Mouse (Mus musculus): ENCODE data around the gene Ccr9. TPM values are rescaled to one million over a fixed set of nuclear protein-coding genes. Genes with fewer than 3 reads are reported as not detected.

The Ccr9 gene
- polyA plus RNA-seq, 1 experiment = 7.1 TPM

DNA sequence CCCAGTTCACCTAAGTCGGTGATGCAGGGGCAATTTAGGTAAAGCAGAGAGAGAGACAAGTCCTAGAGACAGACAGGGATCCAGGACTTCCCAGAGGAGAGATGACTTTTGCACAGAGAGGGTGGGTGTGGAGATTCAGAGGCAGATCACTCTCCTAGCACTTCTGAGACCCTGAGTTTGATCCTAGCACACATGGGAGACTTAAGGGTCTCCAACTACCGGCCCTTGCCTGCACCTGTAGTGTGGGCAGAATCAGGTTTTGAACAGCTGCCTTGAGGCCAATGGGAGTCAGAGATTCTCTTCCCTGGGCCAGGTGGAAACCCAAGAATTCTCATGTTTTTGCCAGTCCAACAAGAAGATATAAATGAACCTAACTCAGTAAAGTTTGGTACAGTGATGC is 959 bp downstream of the Ccr9 start:
- peak overlapping the region; percentile 75; the same call in 1 of the 2 replicates for H3K4me3 ChIP-seq (ENCODE audit: low read depth, low read length)
- TF ChIP-seq POLR2A (IDR thresholded peaks at IDR 0.05; ENCODE audit: low read depth, low read length) = no peak
- TF ChIP-seq CTCF (IDR thresholded peaks at IDR 0.05; ENCODE audit: extremely low read depth, insufficient read length, insufficient replicate concordance, low read depth, low read length) = no peak
- H3K27me3 ChIP-seq (ENCODE audit: control insufficient read depth, insufficient read depth, low read length) = no peaks in the 10 kb centered on the region
- H3K36me3 ChIP-seq (ENCODE audit: control insufficient read depth, insufficient read depth, low read length) = peaks cover 5% of the 10 kb centered on the region
- H3K27ac ChIP-seq (ENCODE audit: insufficient read depth, low read depth, low read length) = peak overlapping the region; percentile 35
- peaks cover 3% of the 10 kb centered on the region; the same call in 1 of the 2 replicates for H3K4me1 ChIP-seq (ENCODE audit: control insufficient read depth, insufficient read depth, insufficient read length, low read length)
- 29% methylated on average over 2 of the region's 2 CpGs for WGBS

DNA sequence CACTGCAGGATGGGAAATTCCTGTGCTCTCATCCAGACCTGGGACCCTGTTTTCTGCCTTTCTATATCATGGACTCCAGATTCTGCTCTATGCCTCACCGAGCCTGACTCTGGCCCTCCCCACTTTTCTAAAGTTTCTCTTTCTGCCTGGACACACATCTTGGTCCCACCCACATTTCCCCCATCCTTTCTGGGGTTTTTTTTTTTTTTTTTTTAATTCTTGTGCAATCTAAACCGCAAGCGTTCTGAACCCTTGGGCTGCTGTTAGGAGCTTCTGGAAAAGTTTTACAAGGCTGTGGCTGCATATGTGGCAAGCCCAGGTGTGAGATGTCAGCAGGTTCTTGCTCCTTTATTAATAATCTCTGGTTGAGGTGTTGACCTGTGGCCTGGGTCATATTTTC is 5.5 kb downstream of the Ccr9 start:
- Histone ChIP-seq H3K27ac (ENCODE audit: insufficient read depth, low read depth, low read length) (no peak overlapping the region), H3K4me3 (ENCODE audit: low read depth, low read length) (no peak overlapping the region), H3K27me3 (ENCODE audit: control insufficient read depth, insufficient read depth, low read length) (no peaks in the 10 kb centered on the region), H3K36me3 (ENCODE audit: control insufficient read depth, insufficient read depth, low read length) (no peaks in the 10 kb centered on the region), H3K4me1 (ENCODE audit: control insufficient read depth, insufficient read depth, insufficient read length, low read length) (peaks cover 3% of the 10 kb centered on the region; the same call in 1 of the 2 replicates)
- 42% methylated on average over 3 of the region's 3 CpGs for WGBS
- TF ChIP-seq CTCF (IDR thresholded peaks at IDR 0.05; ENCODE audit: extremely low read depth, insufficient read length, insufficient replicate concordance, low read depth, low read length) (no peak), POLR2A (IDR thresholded peaks at IDR 0.05; ENCODE audit: low read depth, low read length) (no peak)

DNA sequence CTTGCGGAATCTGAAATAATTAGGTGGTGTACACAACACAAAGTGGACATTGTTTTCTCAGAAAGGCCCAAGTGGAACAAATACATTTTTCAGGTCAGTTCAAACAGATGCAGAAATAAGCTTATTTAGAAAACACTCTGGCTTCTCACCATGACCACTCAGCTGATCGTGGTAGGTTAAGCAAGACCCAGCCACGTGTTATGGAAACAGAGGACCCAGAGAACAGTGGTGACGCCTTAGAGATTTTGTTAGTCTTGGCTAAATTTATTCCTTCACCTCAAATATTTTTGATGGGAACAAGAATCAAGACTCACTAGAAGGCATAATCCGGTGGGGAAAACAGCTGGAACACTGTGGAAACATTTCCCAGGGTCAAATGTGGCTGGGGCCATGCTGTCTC is 8.0 kb downstream of the Ccr9 start:
- H3K36me3 ChIP-seq (ENCODE audit: control insufficient read depth, insufficient read depth, low read length) = no peaks in the 10 kb centered on the region
- H3K27me3 ChIP-seq (ENCODE audit: control insufficient read depth, insufficient read depth, low read length) = no peaks in the 10 kb centered on the region
- no peaks in the 10 kb centered on the region for H3K4me1 ChIP-seq (ENCODE audit: control insufficient read depth, insufficient read depth, insufficient read length, low read length)
- H3K4me3 ChIP-seq (ENCODE audit: low read depth, low read length) = no peak overlapping the region
- 81% methylated on average over 5 of the region's 5 CpGs for WGBS
- no peak overlapping the region for H3K27ac ChIP-seq (ENCODE audit: insufficient read depth, low read depth, low read length)
- TF ChIP-seq POLR2A (IDR thresholded peaks at IDR 0.05; ENCODE audit: low read depth, low read length) = no peak
- TF ChIP-seq CTCF (IDR thresholded peaks at IDR 0.05; ENCODE audit: extremely low read depth, insufficient read length, insufficient replicate concordance, low read depth, low read length) = no peak

DNA sequence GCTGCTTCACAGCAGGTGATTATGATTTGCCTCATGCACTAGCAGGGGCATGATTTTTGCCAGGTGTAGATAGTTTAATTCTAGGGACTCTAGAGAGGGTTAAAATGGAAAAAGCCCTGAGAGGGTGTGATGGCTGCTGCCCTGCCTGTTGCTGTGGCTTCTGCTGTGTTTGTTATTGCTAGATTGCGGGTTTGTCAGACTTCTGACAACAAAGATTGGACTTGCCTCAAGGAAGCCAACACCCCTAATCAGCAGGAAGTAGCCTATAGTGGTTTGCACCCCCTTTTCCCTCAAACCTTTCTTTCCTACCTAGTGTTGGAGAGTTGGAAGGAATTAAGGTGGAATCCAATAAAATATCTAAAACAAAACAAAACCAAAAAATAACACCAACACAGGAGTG is 10.0 kb downstream of the Ccr9 start:
- 76% methylated on average over 1 of the region's 1 CpGs for WGBS
- H3K4me3 ChIP-seq (ENCODE audit: low read depth, low read length) = no peak overlapping the region
- 0 out of 2 replicates have a peak, but pooled peaks cover 1% of the 10 kb centered on the region for H3K36me3 ChIP-seq (ENCODE audit: control insufficient read depth, insufficient read depth, low read length)
- H3K27ac ChIP-seq (ENCODE audit: insufficient read depth, low read depth, low read length) = no peak overlapping the region
- no peaks in the 10 kb centered on the region for H3K4me1 ChIP-seq (ENCODE audit: control insufficient read depth, insufficient read depth, insufficient read length, low read length)
- TF ChIP-seq CTCF (IDR thresholded peaks at IDR 0.05; ENCODE audit: extremely low read depth, insufficient read length, insufficient replicate concordance, low read depth, low read length) (no peak), POLR2A (IDR thresholded peaks at IDR 0.05; ENCODE audit: low read depth, low read length) (no peak)
- H3K27me3 ChIP-seq (ENCODE audit: control insufficient read depth, insufficient read depth, low read length) = no peaks in the 10 kb centered on the region

DNA sequence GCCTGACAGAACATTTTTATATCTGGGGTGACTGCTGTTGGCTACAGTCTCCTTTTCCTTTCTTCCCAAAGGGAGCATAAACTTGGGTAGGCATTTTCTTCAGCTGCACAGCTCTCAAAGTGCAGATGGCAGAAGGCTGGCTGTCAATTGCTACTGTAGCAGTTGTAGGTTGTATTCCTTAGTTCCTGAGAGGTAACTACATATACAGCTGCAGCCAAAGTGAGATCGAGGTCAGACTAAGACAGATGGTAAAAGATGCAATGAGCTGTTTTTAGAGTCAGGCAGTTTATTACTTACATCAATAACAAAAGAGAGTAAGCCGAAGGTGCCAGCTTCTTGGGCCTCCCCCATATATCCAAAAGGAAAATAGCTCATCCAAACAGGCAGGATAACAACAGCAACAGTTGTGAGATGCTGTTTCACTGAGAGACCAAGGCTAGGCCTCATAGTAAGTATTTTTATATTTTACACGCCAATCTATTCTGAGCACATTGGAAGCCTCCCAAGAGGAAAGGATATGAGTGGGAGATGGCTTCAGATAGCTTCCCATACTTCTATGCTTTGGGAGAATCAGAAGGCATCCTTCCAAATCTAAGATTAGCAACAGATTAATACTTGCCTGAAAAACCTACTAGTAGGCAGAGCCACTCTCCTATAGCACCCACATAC is 17.5 kb downstream of the Ccr9 start:
- H3K36me3 ChIP-seq (ENCODE audit: control insufficient read depth, insufficient read depth, low read length) = peaks cover 11% of the 10 kb centered on the region
- no peak overlapping the region for H3K27ac ChIP-seq (ENCODE audit: insufficient read depth, low read depth, low read length)
- H3K27me3 ChIP-seq (ENCODE audit: control insufficient read depth, insufficient read depth, low read length) = no peaks in the 10 kb centered on the region
- 89% methylated on average over 3 of the region's 3 CpGs for WGBS
- H3K4me3 ChIP-seq (ENCODE audit: low read depth, low read length) = no peak overlapping the region
- TF ChIP-seq CTCF (IDR thresholded peaks at IDR 0.05; ENCODE audit: extremely low read depth, insufficient read length, insufficient replicate concordance, low read depth, low read length) (no peak), POLR2A (IDR thresholded peaks at IDR 0.05; ENCODE audit: low read depth, low read length) (no peak)
- no peaks in the 10 kb centered on the region for H3K4me1 ChIP-seq (ENCODE audit: control insufficient read depth, insufficient read depth, insufficient read length, low read length)

DNA sequence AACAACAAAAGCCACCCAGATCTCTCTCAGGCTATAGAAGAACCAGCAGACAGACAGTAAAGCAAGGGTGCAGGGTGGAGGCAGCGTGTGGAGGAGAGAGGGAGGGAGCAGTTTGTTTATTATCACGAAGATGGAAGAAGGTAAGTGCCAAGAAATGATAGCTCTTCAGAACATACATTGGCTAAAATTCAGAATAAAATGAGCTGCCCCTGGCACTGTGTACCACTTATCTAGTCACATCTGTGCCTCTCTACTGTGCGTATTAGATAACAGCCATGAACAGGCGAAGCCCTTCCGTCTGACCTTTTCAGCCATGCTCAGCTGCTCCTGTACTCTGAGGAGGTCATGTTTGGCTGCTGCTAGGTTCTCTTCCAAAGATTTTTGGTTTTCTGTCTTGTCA is 23.6 kb downstream of the Ccr9 start:
- Histone ChIP-seq H3K27ac (ENCODE audit: insufficient read depth, low read depth, low read length) (no peak overlapping the region), H3K36me3 (ENCODE audit: control insufficient read depth, insufficient read depth, low read length) (peaks cover 16% of the 10 kb centered on the region), H3K4me1 (ENCODE audit: control insufficient read depth, insufficient read depth, insufficient read length, low read length) (no peaks in the 10 kb centered on the region), H3K27me3 (ENCODE audit: control insufficient read depth, insufficient read depth, low read length) (no peaks in the 10 kb centered on the region), H3K4me3 (ENCODE audit: low read depth, low read length) (no peak overlapping the region)
- WGBS = 87% methylated on average over 5 of the region's 5 CpGs
- TF ChIP-seq CTCF (IDR thresholded peaks at IDR 0.05; ENCODE audit: extremely low read depth, insufficient read length, insufficient replicate concordance, low read depth, low read length) = no peak
- TF ChIP-seq POLR2A (IDR thresholded peaks at IDR 0.05; ENCODE audit: low read depth, low read length) = no peak

DNA sequence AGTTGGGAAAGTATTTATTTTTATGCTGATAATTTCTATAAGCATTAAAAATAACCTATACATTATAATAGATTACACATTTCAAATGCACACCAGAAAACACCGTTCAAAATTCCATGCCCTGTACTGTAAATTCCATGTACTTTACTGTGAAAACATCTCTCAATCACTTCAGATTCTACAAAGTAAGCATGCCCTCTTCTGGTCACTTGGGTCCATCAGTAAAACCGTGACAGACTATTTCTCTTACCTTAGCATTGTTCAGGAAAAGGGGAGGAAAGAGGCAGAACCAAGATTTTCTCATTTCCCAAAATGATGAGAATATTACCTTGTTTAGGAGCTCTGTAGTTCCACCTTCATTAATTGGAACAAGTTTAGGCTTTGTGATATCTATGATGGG is 31.0 kb downstream of the Ccr9 start:
- H3K27ac ChIP-seq (ENCODE audit: insufficient read depth, low read depth, low read length) = no peak overlapping the region
- H3K4me3 ChIP-seq (ENCODE audit: low read depth, low read length) = no peak overlapping the region
- no peak for TF ChIP-seq CTCF (IDR thresholded peaks at IDR 0.05; ENCODE audit: extremely low read depth, insufficient read length, insufficient replicate concordance, low read depth, low read length)
- no peak for TF ChIP-seq POLR2A (IDR thresholded peaks at IDR 0.05; ENCODE audit: low read depth, low read length)
- no peaks in the 10 kb centered on the region for H3K27me3 ChIP-seq (ENCODE audit: control insufficient read depth, insufficient read depth, low read length)
- H3K36me3 ChIP-seq (ENCODE audit: control insufficient read depth, insufficient read depth, low read length) = peaks cover 14% of the 10 kb centered on the region
- WGBS = 30% methylated on average over 2 of the region's 2 CpGs
- no peaks in the 10 kb centered on the region for H3K4me1 ChIP-seq (ENCODE audit: control insufficient read depth, insufficient read depth, insufficient read length, low read length)
